Mouse (Mus musculus) forebrain, postnatal 0 days (tissue): ENCODE measurements around the gene Otof. TPM values are rescaled to one million over a fixed set of nuclear protein-coding genes. Genes with fewer than 3 reads are reported as not detected.
A peak's percentile ranks its signal among the peaks of the same experiment; 100 is the strongest.

ENCODE experiments used
- ATAC-seq: fragments of 200-750 bp; cut with Nextera tagmentation; 2 replicates; pipeline ENCODE4 v1.8.0; 2017; ENCODE audit warnings: mild to moderate bottlenecking, moderate library complexity
- DNase-seq: peaks from one replicate; pipeline ENCODE4 v3.0.0-alpha.2; 2015
- H3K27ac ChIP-seq: fragments of 300-500 bp; sonication (generic); 2 replicates; pipeline ENCODE4 v1.5.1; 2014; ENCODE audit warnings: low read depth, mild to moderate bottlenecking, antibody characterized with exemption, low read length, moderate library complexity, mixed read lengths
- H3K27me3 ChIP-seq: fragments of 300-500 bp; sonication (generic); 2 replicates; pipeline ENCODE4 v1.6.1; 2014; ENCODE audit warnings: mild to moderate bottlenecking, low read length, mixed read lengths; ENCODE audit not compliant: insufficient read depth
- H3K36me3 ChIP-seq: fragments of 300-500 bp; sonication (generic); 2 replicates; pipeline ENCODE4 v1.6.1; 2014; ENCODE audit warnings: mild to moderate bottlenecking, moderate library complexity; ENCODE audit not compliant: insufficient read depth
- H3K4me1 ChIP-seq: fragments of 300-500 bp; sonication (generic); 2 replicates; pipeline ENCODE4 v1.6.1; 2014; ENCODE audit warnings: antibody characterized with exemption; ENCODE audit not compliant: insufficient read depth
- H3K4me2 ChIP-seq: fragments of 300-500 bp; sonication (generic); 2 replicates; pipeline ENCODE4 v1.6.1; 2014; ENCODE audit warnings: low read depth, mild to moderate bottlenecking, moderate library complexity
- H3K4me3 ChIP-seq: fragments of 300-500 bp; sonication (generic); 2 replicates; pipeline ENCODE4 v1.5.1; 2014; ENCODE audit warnings: low read depth, low read length, mixed read lengths
- H3K9ac ChIP-seq: fragments of 300-500 bp; sonication (generic); 2 replicates; pipeline ENCODE4 v1.6.1; 2014; ENCODE audit warnings: mild to moderate bottlenecking
- H3K9me3 ChIP-seq: fragments of 300-500 bp; sonication (generic); 2 replicates; pipeline ENCODE4 v1.6.1; 2016; ENCODE audit warnings: low read length
- CTCF ChIP-seq: sonication (generic); IDR thresholded peaks from 2 replicates; pipeline ENCODE4 v1.5.1; 2016; ENCODE audit warnings: antibody characterized with exemption, control low read depth, low read depth
- WGBS: fragments of 180-500 bp; shearing (Covaris S2); extraction: QIAGEN DNeasy Blood & Tissue Kit; methylation state at CpG from one replicate; pipeline ENCODE4 v1.1.7; 2014; 5-methylcytosine and 5-hydroxymethylcytosine counted together
- polyA plus RNA-seq: library from polyadenylated mRNA; unstranded; fragments of >200 nt; fragmentation: Nextera tagmentation; extraction: Ambion mirVana; gene quantifications from 2 replicates; pipeline ENCODE4 v1.2.1, GENCODE M21; 2015
- total RNA-seq: library from RNA; depleted of rRNA; stranded (reverse); fragments of >200 nt; gene quantifications from 2 replicates; pipeline ENCODE4 v1.2.3, GENCODE M21; 2014

Otof gene
- total and polyA plus RNA-seq, 2 experiments from 2014 or later = 3.0 to 7.6 TPM

DNA sequence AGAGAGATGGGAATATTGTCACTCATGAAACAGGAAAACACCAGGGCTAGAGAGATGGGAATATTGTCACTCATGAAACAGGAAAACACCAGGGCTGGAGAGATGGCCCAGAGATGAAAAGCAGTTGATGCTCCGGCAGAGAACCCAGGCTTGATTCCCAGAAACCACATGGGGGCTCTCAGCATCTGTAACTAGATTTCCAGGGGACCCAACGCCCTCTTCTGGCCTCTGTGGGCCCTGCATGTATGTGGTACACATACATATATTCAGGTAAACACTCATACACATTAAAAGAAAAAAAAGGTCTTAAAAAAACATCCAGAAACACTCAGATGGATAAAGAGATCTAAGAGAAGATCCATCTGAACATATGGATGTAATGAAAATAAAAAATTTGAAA is 22.8 kb downstream of the Otof start:
- ATAC-seq (no peak), DNase-seq (no peak)
- Histone ChIP-seq H3K9ac (no peak overlapping the region), H3K4me1 (no peaks in the 10 kb centered on the region), H3K27me3 (no peaks in the 10 kb centered on the region), H3K36me3 (no peaks in the 10 kb centered on the region), H3K9me3 (no peaks in the 10 kb centered on the region), H3K4me2 (no peak overlapping the region), H3K4me3 (no peak overlapping the region), H3K27ac (no peak overlapping the region)
- WGBS = 45% methylated on average over 2 of the region's 2 CpGs
- no peak for TF ChIP-seq CTCF

DNA sequence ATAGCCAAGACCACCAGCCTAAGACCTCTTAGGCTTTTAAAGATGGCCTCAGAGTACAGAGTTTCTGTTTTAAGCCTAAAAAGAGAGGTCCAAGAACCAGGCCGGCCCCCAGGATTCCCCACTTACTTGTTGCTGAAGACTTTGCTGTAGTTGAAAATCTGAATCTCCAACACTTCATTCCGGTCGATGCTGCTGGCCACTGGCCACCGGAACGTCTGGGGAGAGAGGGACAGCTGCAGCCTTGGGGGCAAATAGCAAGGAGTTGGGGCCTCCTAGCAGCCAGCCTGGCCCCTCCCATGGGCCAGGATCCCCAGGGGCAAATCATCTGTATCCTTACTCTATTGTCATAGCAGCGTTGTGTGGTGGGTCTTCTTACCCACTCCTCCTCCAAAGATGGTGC is 34.3 kb downstream of the Otof start:
- TF ChIP-seq CTCF = no peak
- Histone ChIP-seq H3K36me3 (no peaks in the 10 kb centered on the region), H3K27me3 (no peaks in the 10 kb centered on the region; the same call in 1 of the 2 replicates), H3K27ac (no peak overlapping the region), H3K4me3 (no peak overlapping the region), H3K4me1 (no peaks in the 10 kb centered on the region), H3K4me2 (no peak overlapping the region), H3K9ac (no peak overlapping the region), H3K9me3 (no peaks in the 10 kb centered on the region)
- DNase-seq = no peak
- WGBS = 84% methylated on average over 6 of the region's 6 CpGs
- no peak for ATAC-seq

DNA sequence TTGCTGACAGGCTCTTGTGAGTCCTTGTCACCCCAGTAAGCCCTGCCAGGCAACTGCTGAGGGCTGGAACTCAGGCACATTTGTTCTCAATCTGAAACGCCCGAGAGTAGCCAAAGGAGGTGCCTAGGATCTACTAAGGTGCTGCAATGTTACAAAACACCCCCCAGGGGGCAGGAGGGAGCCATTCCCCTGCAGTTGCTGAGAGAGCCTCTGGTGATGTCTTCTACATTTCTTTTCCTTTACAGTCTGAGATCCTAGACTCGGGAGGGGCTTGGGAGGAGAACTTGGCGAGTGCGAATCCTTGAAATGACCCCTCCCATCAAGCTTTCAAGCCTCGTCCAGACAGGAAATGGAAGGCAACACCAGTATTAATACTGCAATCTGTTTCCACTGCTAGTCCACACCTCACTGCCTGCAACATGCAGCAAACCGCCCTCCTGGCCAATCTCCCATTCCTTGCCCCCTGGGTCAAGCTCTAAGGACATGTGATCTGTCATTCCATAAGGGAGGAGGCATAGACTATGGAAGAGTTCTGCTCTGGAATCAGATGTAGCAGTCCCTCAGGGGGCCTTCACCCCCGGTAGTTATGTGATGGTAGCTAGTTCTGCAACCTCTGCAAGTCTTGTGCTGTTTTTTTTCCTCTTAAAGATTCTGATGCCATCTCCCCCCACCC is 38.0 kb downstream of the Otof start:
- Histone ChIP-seq H3K27me3 (no peaks in the 10 kb centered on the region; the same call in 1 of the 2 replicates), H3K4me1 (no peaks in the 10 kb centered on the region), H3K27ac (no peak overlapping the region), H3K36me3 (no peaks in the 10 kb centered on the region), H3K4me3 (no peak overlapping the region), H3K9ac (no peak overlapping the region), H3K9me3 (no peaks in the 10 kb centered on the region), H3K4me2 (no peak overlapping the region)
- DNase-seq (peak; percentile 77), ATAC-seq (peak; percentile 82)
- peak; percentile 85 for TF ChIP-seq CTCF
- WGBS = 33% methylated on average over 8 of the region's 8 CpGs

DNA sequence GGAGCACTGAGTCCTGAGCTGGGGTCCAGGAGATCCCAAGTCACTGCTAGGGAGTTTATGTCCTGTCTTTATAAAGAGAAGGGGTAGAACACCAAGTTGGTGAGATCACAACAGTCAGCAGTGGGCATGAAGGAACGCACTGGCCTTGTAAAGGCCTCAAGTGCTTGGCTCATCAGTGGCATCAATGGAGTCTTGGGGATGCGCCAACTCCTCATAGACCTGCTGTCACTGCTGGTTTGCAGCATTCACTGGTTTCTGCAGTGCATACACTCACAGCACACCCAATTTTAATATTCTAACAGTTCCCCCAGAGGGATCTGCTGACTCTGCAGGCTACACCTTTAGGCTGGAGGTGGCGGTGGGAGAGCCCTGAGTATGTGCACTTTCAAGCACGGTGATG is 38.6 kb downstream of the Otof start:
- Histone ChIP-seq H3K36me3 (no peaks in the 10 kb centered on the region), H3K9ac (no peak overlapping the region), H3K9me3 (no peaks in the 10 kb centered on the region), H3K27ac (no peak overlapping the region), H3K4me2 (no peak overlapping the region), H3K4me1 (no peaks in the 10 kb centered on the region), H3K4me3 (no peak overlapping the region), H3K27me3 (no peaks in the 10 kb centered on the region; the same call in 1 of the 2 replicates)
- no peak for TF ChIP-seq CTCF
- DNase-seq = no peak
- WGBS = 78% methylated on average over 4 of the region's 4 CpGs
- ATAC-seq = no peak; the same call in none of the 2 replicates

DNA sequence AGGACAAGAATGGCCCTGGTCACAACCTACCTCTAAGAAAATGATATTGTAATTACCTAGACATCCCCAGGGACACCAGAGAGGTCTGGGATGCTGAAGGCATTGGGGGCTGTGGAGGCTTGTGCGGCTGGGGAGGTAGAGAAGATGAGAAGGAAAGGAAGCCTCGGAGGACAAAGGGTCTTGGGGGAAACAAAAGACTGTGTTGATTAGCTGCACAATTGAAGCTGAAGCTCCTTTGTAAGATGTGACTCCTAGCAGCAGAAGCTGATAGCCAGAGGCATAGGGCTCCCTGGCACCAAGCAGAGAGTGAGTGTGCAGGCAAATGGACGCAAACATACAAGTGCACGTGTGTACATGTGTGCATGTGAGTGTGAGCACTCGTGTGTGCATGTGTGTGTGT is 45.1 kb downstream of the Otof start:
- 20% methylated on average over 5 of the region's 5 CpGs for WGBS
- Histone ChIP-seq H3K4me1 (no peaks in the 10 kb centered on the region), H3K36me3 (no peaks in the 10 kb centered on the region), H3K27me3 (no peaks in the 10 kb centered on the region), H3K9ac (no peak overlapping the region), H3K27ac (no peak overlapping the region), H3K9me3 (no peaks in the 10 kb centered on the region), H3K4me2 (no peak overlapping the region), H3K4me3 (no peak overlapping the region)
- DNase-seq (no peak), ATAC-seq (no peak)
- TF ChIP-seq CTCF = no peak

DNA sequence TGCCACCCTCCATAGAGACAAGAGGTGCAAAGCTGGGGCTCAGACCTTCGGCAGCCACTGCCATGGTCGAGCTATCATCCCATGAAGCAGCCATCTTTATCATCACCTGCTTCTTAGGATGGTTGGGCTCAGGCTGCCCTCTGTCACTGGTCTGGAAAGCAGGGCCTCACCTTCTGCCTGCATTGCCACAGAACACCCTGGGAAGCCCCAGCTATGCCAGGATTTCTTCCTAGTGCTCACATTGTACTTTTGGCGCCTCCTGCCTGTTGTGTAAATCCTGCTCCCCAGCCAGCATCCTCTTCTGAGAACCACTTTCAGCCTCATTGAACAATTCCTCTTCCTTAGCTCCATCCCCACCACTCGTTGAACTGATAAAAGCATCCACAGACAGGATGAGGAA is 45.9 kb downstream of the Otof start:
- Histone ChIP-seq H3K4me1 (no peaks in the 10 kb centered on the region), H3K27me3 (no peaks in the 10 kb centered on the region), H3K36me3 (no peaks in the 10 kb centered on the region), H3K27ac (no peak overlapping the region), H3K4me3 (no peak overlapping the region), H3K9ac (no peak overlapping the region), H3K9me3 (no peaks in the 10 kb centered on the region), H3K4me2 (no peak overlapping the region)
- DNase-seq = no peak
- WGBS = 54% methylated on average over 4 of the region's 4 CpGs
- ATAC-seq = no peak
- no peak for TF ChIP-seq CTCF

DNA sequence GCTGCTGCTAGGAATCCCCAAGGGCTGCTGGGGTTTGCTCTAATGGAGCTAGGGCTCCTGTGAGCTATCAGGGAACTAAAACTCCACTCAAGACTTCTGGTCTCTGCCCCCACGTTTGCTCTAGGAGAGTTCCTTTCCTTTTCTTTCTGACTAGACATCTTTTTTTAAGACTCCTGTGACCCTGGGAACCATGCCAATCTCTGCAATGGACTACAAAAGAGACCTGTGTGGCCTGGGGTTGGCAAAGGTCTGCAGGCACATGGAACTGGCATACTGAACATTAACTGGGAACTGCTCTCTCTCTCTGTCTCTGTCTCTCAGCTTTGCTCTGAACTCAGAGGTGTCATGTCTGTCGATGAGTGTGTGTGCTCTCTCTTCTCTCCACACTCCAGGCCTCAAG is 46.4 kb downstream of the Otof start:
- ATAC-seq = no peak
- TF ChIP-seq CTCF = no peak
- H3K4me2 ChIP-seq = no peak overlapping the region
- H3K9me3 ChIP-seq = no peaks in the 10 kb centered on the region
- H3K4me3 ChIP-seq = no peak overlapping the region
- H3K27ac ChIP-seq = no peak overlapping the region
- H3K4me1 ChIP-seq = no peaks in the 10 kb centered on the region
- H3K36me3 ChIP-seq = no peaks in the 10 kb centered on the region
- H3K27me3 ChIP-seq = no peaks in the 10 kb centered on the region
- WGBS = 42% methylated on average over 2 of the region's 2 CpGs
- no peak for DNase-seq
- H3K9ac ChIP-seq = no peak overlapping the region
